Mouse (Mus musculus) hindbrain, embryonic 11.5 days (tissue): ENCODE measurements at regions not wholly inside any gene's neighbourhood (a gene's known extent, or its start where the extent isn't known, plus 50 kb on each side); places are given as distances from the start of the nearest gene placed in this dataset.
"Not testable (repeated sequence)": the region's sequence is repeated elsewhere in the genome, so short reads cannot be mapped to it uniquely, and the experiment has no call there.

Source experiments
- ATAC-seq: fragments of 200-750 bp; cut with Nextera tagmentation; 2 replicates; pipeline ENCODE4 v1.8.0; 2017; ENCODE audit warnings: mild to moderate bottlenecking, moderate TSS enrichment, moderate library complexity; ENCODE audit not compliant: low FRiP score
- DNase-seq: peaks from one replicate; pipeline ENCODE4 v3.0.0-alpha.2; 2015; ENCODE audit warnings: low spot score
- H3K27ac ChIP-seq: fragments of 300-500 bp; sonication (generic); 2 replicates; pipeline ENCODE4 v1.5.1; 2014; ENCODE audit warnings: mild to moderate bottlenecking, low read depth, low read length
- H3K27me3 ChIP-seq: fragments of 300-500 bp; sonication (generic); 2 replicates; pipeline ENCODE4 v1.6.1; 2014; ENCODE audit warnings: mild to moderate bottlenecking, low read length, moderate library complexity, mixed read lengths; ENCODE audit not compliant: control insufficient read depth, insufficient read depth
- H3K36me3 ChIP-seq: fragments of 300-500 bp; sonication (generic); 2 replicates; pipeline ENCODE4 v1.6.1; 2014; ENCODE audit warnings: mild to moderate bottlenecking, low read length, moderate library complexity, mixed read lengths; ENCODE audit not compliant: control insufficient read depth, insufficient read depth
- H3K4me1 ChIP-seq: fragments of 300-500 bp; sonication (generic); replicated peaks from 2 replicates; pipeline ENCODE4 v1.6.1; 2014; ENCODE audit warnings: low read length, mixed read lengths; ENCODE audit not compliant: control insufficient read depth, insufficient read depth
- H3K4me2 ChIP-seq: fragments of 300-500 bp; sonication (generic); replicated peaks from 2 replicates; pipeline ENCODE4 v1.6.1; 2014; ENCODE audit warnings: mild to moderate bottlenecking, low read depth, low read length
- H3K4me3 ChIP-seq: fragments of 300-500 bp; sonication (generic); 2 replicates; pipeline ENCODE4 v1.5.1; 2014; ENCODE audit warnings: low read depth, low read length
- H3K9ac ChIP-seq: fragments of 300-500 bp; sonication (generic); 2 replicates; pipeline ENCODE4 v1.6.1; 2014; ENCODE audit warnings: low read depth, low read length
- H3K9me3 ChIP-seq: fragments of 300-500 bp; sonication (generic); 2 replicates; pipeline ENCODE4 v1.6.1; 2016; ENCODE audit warnings: low read length; ENCODE audit not compliant: control insufficient read depth
- WGBS: fragments of 180-500 bp; shearing (Covaris S2); extraction: QIAGEN DNeasy Blood & Tissue Kit; methylation state at CpG from one replicate; pipeline ENCODE4 v1.1.7; 2014; 5-methylcytosine and 5-hydroxymethylcytosine counted together

- no peaks in the 10 kb centered on the region for H3K27me3 ChIP-seq
- no peaks in the 10 kb centered on the region for H3K9me3 ChIP-seq
- H3K27ac ChIP-seq: peak overlapping the region; percentile 95
- peak overlapping the region; percentile 60 for H3K9ac ChIP-seq
- no peaks in the 10 kb centered on the region for H3K36me3 ChIP-seq
- H3K4me3 ChIP-seq: peak overlapping the region; percentile 16; the same call in 1 of the 2 replicates
- ATAC-seq: peak; percentile 98
- peak overlapping the region; percentile 44 for H3K4me2 ChIP-seq
- WGBS: under 1% methylated on average over 42 of the region's 42 CpGs
- H3K4me1 ChIP-seq: peaks cover 9% of the 10 kb centered on the region; the same call in 1 of the 2 replicates
- DNase-seq: peak; percentile 88
Observed at GRCm38 (mm10) chr9:41890273-41891141, 233.6 kb downstream of the Sorl1 start.

GRCm38 (mm10) chr9:41889568-41890272, 234.4 kb downstream of the Sorl1 start:
- WGBS: 48% methylated on average over 12 of the region's 12 CpGs
- ATAC-seq (peak; percentile 63), DNase-seq (peak; percentile 24)
- H3K4me2 ChIP-seq: peak overlapping the region; percentile 44
- no peaks in the 10 kb centered on the region for H3K27me3 ChIP-seq
- peak overlapping the region; percentile 60; the same call in 1 of the 2 replicates for H3K9ac ChIP-seq
- H3K27ac ChIP-seq: peak overlapping the region; percentile 95
- H3K9me3 ChIP-seq: no peaks in the 10 kb centered on the region
- peaks cover 9% of the 10 kb centered on the region; the same call in 1 of the 2 replicates for H3K4me1 ChIP-seq
- H3K4me3 ChIP-seq: peak overlapping the region; percentile 16; the same call in 1 of the 2 replicates
- no peaks in the 10 kb centered on the region for H3K36me3 ChIP-seq

DNA sequence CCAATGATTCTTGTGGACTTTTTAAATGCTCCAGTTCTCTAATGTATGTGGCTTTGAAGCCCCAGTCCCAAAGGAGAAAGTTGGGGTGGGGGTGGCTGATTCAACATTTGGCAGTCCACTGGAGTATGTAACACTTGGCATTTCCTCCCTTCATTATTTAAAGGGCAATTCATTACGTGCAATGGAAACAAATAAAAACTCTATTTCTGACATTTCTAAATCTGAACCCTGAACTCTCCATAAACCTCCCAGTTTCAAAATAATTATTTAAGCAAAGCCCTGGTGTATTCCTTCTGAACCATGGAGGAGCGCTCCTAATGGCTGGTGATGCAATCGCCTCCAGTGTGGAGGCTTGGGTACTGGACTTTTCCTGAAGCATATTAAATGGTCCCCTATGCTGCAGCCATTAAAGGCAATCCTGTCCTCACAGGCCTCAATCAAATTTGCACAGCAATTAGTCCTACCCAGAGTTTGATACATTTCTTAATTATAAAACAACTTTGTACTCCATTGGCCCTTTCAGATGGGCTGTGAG, 235.4 kb downstream of the Sorl1 start:
- Histone ChIP-seq H3K36me3 (no peaks in the 10 kb centered on the region), H3K27ac (no peak overlapping the region), H3K9ac (no peak overlapping the region), H3K4me2 (no peak overlapping the region), H3K27me3 (no peaks in the 10 kb centered on the region), H3K9me3 (no peaks in the 10 kb centered on the region), H3K4me1 (peaks cover 9% of the 10 kb centered on the region; the same call in 1 of the 2 replicates), H3K4me3 (no peak overlapping the region)
- WGBS: 88% methylated on average over 3 of the region's 3 CpGs
- DNase-seq: no peak
- no peak for ATAC-seq

DNA sequence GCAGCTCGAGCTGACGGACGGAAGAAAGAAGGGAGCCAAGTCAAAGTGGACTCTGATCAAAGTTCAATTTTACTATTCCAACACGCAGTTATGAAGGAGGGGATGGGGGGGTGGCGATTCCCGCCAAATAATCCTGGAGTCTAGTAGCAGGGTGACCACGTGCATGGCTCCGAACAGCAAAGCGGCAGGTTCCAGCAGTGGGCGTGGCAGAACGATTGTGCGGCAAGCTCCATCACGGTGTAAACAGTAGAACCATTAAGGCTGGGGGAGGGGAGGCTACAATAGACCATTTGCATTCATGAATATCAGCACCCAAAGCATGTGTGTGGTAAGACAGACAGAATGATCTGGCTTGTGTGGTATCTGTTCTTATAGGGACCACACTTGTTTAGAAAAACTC, 237.6 kb downstream of the Sorl1 start:
- not testable (repeated sequence) for H3K4me1 ChIP-seq, H3K36me3 ChIP-seq, ATAC-seq, H3K27me3 ChIP-seq, H3K27ac ChIP-seq, H3K9me3 ChIP-seq, DNase-seq, H3K4me3 ChIP-seq, H3K4me2 ChIP-seq, H3K9ac ChIP-seq
- WGBS: 87% methylated on average over 13 of the region's 13 CpGs

- H3K27ac ChIP-seq: no peak overlapping the region
- 97% methylated on average over 3 of the region's 3 CpGs for WGBS
Observed at GRCm38 (mm10) chr9:41880457-41880856, 243.6 kb downstream of the Sorl1 start.

GRCm38 (mm10) chr9:41879080-41879479, 245.0 kb downstream of the Sorl1 start:
- WGBS: 88% methylated on average over 1 of the region's 1 CpGs
- Histone ChIP-seq H3K27me3 (no peaks in the 10 kb centered on the region), H3K27ac (no peak overlapping the region), H3K9ac (no peak overlapping the region), H3K4me3 (no peak overlapping the region), H3K4me1 (no peaks in the 10 kb centered on the region), H3K9me3 (no peaks in the 10 kb centered on the region), H3K4me2 (no peak overlapping the region), H3K36me3 (no peaks in the 10 kb centered on the region)
- ATAC-seq: no peak
- DNase-seq: no peak

More at GRCm38 (mm10) chr9:41880457-41880856, 243.6 kb downstream of the Sorl1 start:
- no peak overlapping the region for H3K9ac ChIP-seq
- no peaks in the 10 kb centered on the region for H3K4me1 ChIP-seq
- H3K27me3 ChIP-seq: no peaks in the 10 kb centered on the region
- no peaks in the 10 kb centered on the region for H3K9me3 ChIP-seq
- H3K4me2 ChIP-seq: no peak overlapping the region
- DNase-seq (no peak), ATAC-seq (no peak)
- no peaks in the 10 kb centered on the region for H3K36me3 ChIP-seq
- no peak overlapping the region for H3K4me3 ChIP-seq

DNA sequence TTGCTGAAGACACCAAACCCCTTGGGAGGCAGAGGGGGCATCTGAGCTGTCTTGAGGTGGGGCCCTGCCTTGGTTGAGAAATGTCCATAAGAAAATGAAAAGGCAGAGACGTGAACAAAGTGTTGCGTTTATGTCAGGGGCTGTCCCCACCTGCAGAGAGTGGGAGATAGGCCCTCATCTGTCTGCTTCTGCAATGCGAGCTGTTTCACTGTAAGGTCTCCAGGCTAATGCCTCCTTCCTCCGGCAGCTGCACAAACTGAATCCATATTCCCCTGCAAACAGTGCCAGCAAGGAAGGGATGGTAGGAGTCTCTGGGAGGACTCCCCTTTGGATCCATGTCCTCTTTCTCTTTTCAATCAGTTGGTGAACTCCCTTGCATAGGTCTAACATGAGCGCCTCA, 263.0 kb downstream of the Sorl1 start:
- Histone ChIP-seq H3K4me1 (no peaks in the 10 kb centered on the region), H3K27ac (no peak overlapping the region), H3K9me3 (no peaks in the 10 kb centered on the region), H3K4me2 (no peak overlapping the region), H3K4me3 (no peak overlapping the region), H3K9ac (no peak overlapping the region), H3K36me3 (no peaks in the 10 kb centered on the region), H3K27me3 (no peaks in the 10 kb centered on the region)
- DNase-seq: peak; percentile 27
- no peak for ATAC-seq
- 54% methylated on average over 5 of the region's 5 CpGs for WGBS

DNA sequence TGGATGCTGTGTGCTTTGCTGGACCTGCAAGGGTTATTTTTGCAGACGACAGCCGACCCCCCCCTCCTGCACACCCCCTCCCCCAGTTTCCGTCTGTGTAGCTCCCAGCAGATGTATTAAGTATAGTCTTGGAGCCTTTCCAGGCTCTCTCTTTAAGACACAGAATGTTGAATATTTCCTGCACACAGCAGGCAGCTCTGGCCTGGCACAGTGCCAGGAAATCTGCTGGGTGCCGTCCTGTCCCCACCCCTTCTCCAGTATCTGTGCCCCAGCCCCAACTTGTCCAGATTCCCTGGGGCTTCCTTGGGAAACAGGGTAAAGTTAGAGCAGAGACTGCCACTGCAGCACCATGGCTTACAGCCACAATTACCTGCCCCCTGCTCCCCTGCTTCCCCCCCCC, 263.4 kb downstream of the Sorl1 start:
- 29% methylated on average over 4 of the region's 4 CpGs for WGBS
- no peaks in the 10 kb centered on the region for H3K9me3 ChIP-seq
- no peaks in the 10 kb centered on the region for H3K36me3 ChIP-seq
- ATAC-seq (peak; percentile 78), DNase-seq (peak; percentile 60)
- H3K4me2 ChIP-seq: no peak overlapping the region
- no peak overlapping the region for H3K27ac ChIP-seq
- no peak overlapping the region for H3K4me3 ChIP-seq
- H3K4me1 ChIP-seq: no peaks in the 10 kb centered on the region
- no peak overlapping the region for H3K9ac ChIP-seq
- no peaks in the 10 kb centered on the region for H3K27me3 ChIP-seq
